Mouse (Mus musculus) kidney, adult 8-10 months (tissue): ENCODE measurements around the gene Nhp2.

Experiments used
- DNase-seq, 2 experiments: peaks; one replicate each; pipeline ENCODE4 v3.0.0; 2022

Gene Nhp2

DNA sequence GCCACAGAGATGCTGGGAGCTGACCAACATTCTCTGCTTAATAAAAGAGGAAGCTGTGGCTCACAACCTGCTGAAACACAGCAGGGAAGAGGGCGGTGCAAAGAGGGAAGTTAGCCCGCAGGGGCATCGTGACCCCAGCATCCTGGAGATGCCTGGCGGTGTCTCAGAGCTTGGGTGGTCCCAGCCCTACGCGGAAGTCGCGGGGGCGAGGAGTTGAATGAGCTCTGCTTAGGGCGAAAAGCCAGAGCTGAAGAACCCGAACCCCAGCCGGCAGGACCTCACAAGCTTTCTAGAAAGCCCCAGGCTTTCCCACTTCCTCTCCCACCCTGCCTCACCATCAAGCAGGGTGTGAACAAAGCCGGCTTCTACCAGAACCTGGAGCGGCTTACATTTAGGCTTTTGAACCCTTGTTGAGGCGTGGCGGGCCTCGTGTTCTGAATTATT lies 18.5 kb downstream of the Nhp2 start:
- DNase-seq: peak in 1 of 2 experiments; percentile 28

DNA sequence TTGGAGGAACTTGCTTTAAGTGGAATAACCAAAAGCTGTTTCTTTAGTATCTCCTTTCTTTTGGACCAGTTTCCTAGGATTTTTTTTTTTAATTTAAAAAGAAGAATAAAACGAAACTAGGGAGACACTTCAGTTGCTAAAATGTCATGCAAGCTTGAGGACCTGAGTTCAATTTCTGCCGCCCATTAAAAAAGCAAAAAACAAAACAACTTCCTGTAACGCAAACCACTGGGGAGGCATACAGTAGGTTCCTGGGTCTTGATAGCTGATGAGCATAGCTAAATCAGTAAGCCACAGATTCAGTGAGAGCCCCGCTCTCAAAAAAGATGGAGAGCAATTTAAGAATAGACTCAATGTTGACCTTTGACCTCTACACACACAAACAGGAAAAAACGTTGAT lies 19.0 kb downstream of the Nhp2 start:
- DNase-seq: no peak

DNA sequence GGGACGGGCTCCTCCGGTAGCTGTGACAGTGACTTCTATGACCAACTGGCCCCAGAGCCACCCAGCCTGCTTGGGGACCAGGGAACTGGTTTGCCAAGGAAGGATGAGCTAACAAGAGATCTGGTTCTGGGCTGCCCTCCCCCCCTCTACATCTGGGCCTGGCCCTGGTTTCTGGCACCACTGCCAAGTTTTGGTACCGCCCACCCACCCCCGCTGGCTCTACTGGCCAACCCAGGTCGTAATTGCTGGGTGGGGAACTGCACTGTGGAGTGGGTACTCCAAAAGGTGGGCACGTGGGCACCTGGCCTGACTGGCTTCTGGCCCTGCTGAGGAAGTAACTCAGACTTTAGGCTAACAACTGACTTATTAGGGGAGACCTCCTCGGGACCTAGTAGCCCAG lies 21.2 kb downstream of the Nhp2 start:
- DNase-seq: no peak

DNA sequence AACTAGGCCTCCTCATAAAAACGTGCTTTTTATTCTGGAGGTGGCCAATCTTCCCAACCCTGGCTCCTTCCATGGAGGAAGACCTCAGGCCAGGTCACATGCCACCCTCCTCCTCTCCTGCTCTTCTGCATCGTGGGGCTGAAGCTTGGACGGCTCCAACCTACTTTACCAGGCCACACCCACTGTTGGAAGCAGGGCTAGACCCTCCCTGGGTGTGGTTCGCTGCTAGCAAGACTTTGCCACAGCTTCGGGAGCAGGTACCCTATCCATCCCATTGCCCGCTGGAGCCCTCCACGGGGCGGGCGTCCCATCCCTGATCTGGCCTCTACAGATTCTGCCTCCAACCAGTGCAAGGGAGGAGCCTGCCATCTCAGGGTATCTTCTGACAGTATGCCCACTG lies 23.7 kb downstream of the Nhp2 start:
- DNase-seq: no peak

DNA sequence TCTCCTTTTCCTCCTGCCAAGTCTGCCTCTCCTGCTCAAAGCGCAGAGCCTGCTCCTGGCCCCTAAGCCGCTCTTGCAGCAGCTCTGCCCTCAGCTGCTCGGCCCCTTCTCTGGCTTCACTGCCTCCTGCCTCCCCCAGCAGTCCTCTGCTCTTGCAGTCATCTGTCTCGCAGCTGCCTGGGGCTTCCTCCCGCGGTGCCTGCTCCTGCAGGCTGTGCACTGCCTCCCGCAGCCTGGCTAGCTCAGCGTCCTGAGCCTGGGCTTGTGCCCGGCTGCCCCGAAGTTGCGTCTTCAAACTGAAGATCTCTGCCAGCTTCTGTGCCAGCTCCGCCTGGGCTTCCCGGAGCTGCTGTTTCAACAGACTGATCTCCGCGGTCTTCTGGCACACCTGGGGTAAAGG lies 24.2 kb downstream of the Nhp2 start:
- DNase-seq: no peak

DNA sequence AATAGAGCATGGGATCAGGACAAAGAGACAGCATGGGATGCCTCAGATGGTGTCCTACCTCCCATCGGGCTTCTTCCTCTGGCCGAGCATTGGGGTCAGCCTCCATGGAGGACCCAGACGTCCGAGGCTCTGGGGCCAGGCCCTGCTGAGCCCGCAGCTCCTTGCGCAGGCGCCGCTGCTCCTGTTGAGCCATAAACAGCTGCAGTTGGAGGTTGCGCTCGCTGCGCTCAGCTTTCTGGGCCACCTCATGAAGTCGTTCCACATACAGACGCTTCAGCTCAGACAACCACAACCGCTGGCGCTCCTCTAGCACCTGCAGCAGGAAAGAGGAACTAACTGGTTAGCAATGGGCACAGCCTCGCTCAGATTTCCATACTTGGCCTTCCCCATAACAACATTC lies 24.7 kb downstream of the Nhp2 start:
- DNase-seq: no peak

DNA sequence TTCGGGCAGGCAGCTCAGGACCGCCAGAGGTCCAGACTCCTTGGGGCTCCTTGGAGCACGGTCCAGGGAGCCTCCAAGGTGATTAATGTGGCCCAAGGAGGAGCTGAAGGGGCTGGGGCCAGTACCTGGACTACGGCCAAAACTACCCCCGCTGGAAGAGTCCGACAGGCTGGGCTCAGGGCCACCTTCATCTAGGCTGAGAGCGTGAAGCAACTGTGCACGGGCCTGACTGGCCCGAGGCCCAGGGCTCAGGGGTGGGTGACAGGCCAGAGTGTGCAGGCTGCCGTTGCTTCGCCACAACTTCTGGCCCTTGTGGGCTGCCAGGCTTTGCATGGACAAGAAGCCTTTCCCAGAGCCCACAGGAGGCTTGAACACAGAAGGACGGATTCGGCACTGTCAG lies 25.8 kb downstream of the Nhp2 start:
- DNase-seq: no peak

DNA sequence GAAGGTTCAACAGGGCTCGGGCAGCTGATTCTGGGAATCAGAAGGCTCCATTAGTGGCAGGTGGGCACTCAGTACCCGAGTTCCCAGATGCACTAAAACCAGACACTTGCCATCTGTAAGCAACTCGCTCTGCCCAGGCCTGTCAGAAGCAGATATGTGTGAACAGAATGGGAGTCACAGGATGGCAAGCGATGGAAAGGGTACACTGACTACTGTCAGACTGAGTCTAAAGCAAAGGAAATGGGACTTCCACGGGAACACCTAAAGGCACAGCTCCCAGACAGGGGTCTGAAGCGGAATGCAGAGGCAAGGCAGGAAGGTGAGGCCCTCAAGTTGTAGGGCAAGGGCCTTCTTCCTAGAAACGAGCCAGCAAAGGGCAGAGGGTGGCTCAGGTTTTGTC lies 26.7 kb downstream of the Nhp2 start:
- no peak for DNase-seq

DNA sequence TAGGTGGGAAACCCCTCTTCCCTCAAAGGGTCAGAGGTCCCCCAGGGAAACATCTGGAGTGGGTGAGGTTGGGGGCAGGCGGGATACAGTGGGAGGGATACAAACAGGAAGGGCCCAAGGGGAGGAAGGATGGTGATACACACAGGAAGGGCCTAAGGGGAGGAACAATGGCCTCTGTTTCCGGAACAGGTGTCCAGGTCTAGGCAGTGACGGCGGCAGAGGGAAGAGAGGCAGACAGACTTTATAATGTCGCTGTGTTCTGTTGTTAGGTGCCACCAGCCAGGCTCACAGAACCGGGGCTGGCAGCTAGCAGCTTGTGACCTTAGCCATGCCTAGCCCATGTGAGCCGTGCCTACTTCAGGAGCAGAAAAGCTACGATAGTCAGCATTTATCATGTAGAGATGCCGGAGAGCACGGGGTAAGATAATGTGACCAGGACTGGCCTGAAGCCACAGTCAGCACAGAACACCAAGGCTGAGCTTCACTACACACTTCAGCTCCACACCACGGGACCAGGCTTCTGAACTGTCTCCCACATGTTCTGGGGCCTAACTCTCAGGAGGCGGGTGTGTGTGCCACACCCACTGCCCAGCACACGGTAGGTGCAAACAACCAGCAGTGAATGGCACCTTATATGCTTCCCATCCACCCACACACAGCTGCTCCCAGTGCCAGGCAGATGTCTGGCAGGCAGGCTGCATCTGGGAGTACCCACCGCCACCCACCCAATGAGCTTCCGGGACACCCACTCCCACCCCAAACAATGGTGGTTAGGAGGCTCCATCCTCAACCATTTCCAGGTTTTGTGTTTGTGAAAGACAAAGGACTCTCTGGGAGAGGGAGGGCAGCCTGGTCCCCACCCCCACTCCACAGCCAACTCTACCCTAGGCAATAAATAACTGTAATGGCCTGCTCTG lies 27.5 kb downstream of the Nhp2 start:
- DNase-seq: peak; percentile 54 to 61

DNA sequence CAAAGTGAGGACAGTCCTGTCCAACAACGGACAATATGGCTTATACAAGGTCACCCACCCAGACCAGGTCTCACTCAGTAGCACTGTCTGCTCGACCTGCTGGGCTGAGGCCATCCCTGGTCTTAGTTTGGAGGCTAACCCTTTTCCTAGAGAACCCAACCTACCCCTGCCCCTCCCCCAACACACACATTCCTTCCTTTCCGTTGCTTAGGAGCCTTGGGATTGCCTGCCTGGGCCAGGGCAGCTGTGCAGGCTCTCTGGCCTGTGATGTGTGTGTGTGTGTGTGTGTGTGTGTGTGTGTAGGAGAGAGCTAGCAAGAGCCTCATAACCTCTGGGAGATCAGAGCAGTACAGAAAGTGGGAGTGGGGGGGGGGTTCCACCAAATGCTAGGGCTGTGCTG lies 29.0 kb downstream of the Nhp2 start:
- no peak for DNase-seq

DNA sequence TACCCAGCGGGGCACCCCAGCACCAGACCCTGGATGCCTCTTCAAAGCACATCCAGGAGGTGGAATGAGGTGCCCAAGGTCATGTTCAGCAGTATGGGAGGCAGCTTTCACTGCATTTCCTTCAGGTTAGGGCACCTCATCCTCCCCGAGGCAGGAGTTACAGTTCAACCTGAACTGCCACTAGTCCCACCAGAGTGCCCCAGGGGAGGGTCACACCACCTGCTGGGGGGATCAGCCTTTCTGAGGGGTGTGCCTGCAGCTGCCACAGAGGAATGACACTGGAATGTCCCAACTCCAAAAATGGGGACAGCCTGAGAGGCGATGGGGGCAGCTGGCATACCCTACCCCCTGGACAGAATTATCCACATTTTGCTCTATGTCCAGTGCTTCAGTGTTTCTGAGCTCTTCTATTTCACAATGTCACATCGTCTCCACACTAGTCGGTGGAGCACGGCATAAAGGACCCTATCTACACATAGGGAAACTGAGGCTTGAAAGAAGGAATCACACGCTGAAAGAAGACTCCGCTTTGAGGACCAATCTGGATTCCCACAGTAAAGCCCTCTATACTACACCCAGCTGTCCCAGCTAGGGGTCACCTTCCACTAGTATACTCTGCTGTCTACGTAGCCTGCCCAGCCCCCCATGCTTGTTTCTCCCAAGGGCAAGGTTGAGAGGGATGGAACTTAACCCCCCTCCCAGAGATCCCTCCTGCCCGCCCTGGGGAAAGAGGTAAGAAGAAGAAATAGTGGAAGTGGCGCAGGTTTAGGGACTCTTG lies 29.8 kb downstream of the Nhp2 start:
- DNase-seq: no peak

DNA sequence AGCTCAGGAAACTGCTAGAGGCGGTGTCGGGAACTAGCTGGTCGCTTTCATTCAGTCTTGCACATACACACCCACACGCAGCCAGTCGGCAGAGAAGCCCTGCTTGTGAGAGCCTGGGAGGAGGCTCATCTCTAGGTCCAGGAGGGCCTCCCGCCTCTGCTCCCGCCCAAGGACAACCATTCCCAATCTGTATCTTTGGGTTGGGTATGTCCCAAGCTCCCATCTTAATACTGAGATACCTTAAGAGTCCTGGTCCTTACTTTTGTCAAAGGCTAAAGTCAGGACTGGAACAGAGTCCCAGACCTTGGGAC lies 30.3 kb downstream of the Nhp2 start:
- DNase-seq: no peak

DNA sequence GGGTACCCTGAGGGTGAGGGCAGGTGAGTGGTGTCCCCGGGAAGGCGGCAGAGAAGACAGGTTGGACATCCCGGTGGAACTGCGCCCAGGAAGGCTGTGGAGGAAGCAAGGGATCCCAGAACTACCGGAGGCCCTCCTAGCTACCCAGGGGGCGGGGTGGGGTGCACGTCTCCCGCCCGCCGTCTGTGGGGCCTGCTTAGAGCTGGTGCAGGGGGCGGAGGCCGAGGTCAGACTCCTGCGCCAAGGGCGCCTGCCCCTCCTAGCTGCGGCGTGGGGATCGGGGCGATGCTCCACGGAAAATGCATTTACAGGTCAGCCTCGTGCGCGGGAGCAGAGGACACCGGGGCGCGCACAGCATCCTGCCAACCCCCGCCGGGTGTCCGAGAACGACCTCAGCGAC lies 30.7 kb downstream of the Nhp2 start:
- DNase-seq: no peak

DNA sequence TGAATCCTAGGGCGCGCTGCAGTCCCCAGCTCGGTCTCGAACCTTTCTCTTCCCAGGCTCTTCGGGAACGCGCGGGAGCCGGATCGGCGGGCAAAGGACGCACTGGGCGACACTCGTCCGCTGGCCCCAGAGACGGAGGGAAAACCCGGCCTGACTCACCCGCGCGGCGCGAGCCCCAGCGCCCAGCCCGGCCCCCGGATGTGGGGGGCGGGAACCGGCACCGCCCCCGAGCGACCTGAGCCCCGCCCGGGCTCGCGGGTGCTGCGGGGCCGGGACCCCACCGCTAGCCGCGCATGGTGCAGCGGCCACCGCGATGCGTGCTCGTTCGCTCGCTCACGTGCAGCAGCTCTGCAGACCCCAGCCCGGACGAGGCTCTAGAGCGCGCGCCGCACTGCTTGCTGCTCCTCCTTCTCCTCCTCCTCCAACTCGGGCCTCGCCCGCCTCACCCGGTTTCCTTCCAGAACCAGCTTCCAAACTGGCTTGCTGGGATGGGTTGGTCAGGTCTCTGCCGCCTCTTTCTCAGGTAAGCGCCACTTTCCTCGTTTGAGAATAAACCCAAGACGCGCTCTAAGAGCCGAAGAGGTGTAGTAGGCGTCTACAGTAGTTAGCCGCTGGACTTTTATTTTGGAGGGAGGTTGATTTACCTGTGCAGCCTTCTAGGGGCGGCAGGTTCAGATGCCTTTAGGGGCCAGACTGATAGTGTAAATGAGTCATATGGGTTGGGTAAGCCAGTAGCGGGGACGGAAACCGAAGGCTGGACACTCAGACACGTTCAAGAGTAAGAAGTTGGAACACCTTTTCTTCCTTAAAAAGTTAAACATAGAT lies 31.4 kb downstream of the Nhp2 start, which contains the start of the genes N4bp3 and D930048N14Rik:
Gene N4bp3 (minus strand): TSS at position 152 of the 825 bp plus-strand sequence.
Gene D930048N14Rik (plus strand): TSS at position 264 of the 825 bp plus-strand sequence.
- peak; percentile 60 to 76 for DNase-seq

DNA sequence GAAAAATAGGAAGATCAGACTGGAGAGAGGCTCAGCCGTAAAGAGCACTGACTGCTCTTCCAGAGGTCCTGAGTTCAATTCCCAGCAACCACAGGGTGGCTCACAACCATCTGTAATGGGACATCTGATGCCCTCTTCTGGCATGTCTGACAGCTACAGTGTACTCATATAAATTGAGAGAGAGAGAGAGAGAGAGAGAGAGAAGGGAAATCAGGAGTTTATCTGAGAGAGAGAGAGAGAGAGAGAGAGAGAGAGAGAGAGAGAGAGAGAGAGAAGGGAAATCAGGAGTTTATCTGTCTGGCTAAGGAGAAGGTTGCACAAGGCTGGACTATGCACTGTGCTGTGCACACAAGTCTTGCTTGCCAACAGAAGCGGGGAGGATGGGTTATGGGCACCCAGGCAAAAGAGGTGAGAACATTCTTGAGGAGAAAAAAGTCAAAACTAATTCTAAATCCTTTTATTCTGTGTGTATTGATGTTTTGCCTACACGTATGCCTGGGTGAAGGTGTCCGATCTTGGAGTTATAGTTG lies 33.4 kb downstream of the Nhp2 start:
- DNase-seq: peak in 1 of 2 experiments; percentile 65

DNA sequence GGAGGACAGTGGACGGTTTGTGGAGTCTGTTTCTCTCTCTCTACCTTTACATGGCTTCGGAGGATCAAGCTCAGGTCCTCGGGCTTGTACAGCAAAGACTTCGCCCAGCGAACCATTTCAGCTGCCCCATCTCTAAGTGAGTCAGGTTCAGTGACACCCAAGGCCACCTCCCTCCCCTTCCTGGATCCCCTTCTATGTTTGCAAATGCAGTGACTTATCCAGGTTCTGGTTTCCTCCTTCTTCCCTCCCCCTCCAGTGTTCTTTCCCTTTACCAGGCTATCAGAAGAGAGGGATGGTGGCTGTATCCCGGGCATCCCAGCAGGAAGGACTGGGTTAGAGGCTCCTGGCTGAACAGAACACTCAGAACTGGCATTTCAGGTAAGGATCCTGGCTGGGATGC lies 34.2 kb downstream of the Nhp2 start:
- no peak for DNase-seq

DNA sequence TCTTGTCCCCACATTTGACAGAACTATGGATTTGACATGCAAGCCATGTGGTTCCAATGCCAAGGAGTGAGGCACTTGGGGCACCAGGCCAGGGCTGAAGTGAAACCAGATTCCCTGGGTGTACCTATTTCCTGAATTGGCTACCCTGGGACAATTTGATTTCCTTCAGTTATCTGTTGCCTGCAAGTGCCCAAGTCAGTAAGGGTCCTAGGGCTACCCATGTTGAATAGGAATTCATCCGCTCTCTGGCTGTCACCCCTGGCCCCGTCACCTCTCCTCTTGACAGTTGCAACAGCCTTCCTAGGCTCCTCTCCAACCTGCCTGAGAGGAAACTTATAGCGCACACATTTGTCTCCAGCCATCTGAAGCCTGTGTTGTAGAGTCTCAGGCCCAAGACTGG lies 35.4 kb downstream of the Nhp2 start:
- DNase-seq: no peak

DNA sequence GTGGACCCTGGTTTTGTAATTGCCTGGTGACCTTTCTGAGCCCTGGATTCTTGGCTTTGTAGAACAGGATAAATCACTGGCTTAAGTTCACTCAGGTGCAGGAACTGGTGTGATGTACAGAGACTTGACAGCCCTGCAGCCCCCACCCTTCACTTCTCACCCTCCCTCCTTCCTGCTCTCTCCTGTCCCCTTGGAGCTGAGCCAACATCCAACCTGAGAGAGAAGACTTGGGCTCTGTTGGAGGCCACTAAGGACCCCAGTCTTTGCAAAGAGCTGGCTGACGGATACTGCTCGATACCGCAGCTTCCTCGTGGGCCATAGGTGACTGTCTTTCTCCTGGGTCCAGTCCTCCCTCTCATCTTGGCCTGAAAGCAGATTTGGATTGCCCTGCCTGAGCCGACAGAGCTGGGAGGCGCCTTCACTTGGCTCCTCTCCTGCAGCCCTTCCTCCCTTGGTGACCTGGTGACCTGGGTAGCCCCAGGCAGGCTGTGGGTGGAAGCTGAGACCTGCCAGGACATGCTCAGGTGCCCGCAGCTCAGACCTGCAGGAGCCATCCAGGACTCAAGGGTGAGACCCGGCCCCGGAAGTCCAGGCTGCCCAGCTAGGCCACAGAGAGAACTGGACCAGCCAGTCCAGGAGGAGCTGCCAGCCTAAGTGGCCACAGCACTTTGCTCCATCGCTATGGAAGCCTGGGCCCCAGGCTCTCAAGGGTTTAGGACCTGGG lies 37.4 kb downstream of the Nhp2 start:
- DNase-seq: peak; percentile 85 to 92

DNA sequence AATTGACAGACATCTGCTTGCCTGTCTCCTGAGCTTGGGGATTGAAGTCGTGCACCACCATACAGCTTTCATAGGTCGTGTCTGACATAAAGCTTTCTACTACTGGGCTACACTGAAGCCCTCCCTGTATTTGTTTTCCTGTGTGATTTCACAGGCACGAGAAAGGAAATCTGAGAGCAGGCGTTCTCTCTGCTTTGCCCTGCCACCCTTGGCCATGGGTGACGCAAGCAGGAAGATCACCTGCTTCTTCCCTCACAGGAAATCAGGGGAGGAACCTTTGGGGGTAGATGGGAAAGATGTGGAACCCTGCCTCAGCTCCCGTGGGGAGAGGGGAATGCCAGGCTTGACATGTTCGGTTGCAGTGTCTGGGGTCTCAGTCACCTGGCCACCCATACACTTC lies 38.8 kb downstream of the Nhp2 start:
- DNase-seq: no peak

DNA sequence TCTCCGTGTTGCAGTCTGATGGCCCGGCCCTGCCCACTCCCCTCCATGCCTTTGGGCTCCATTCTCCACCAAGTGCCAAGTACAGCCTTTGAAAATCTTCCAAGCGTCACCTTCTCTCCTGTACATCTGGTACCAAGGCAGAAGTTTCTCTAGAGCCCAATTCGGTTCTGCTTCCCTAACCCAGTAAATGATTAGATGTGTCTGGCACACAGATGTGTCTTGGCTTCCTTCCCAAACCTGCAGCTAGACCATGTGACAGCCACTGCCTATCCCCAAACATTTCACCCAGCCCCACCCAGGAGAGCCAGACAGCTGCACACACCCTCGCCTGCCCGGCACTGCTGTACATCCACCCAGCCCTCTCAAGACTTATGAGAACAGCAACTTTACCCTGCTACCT lies 39.2 kb downstream of the Nhp2 start:
- peak; percentile 93 to 96 for DNase-seq

DNA sequence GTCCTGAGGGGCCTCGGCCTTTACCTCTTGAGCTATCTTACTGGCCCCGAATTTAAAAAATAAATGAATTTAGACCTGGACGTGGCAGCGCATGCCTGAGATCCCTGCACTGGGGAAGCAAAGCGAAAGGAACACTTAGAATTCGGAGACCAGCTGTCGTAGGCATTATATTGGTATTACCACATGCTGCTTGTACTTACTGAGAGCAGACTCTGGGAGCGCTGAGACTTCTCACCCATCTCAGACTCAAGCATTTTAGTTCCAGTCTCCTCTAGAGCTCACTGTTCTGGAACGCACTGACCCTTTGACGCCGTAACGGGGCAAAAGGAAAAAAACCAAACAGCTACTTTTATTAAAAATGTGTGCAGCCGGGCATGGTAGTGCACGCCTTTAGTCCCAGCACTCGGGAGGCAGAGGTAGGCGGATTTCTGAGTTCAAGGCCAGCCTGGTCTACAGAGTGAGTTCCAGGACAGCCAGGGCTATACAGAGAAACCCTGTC lies 42.4 kb downstream of the Nhp2 start:
- peak in 1 of 2 experiments; percentile 41 for DNase-seq

DNA sequence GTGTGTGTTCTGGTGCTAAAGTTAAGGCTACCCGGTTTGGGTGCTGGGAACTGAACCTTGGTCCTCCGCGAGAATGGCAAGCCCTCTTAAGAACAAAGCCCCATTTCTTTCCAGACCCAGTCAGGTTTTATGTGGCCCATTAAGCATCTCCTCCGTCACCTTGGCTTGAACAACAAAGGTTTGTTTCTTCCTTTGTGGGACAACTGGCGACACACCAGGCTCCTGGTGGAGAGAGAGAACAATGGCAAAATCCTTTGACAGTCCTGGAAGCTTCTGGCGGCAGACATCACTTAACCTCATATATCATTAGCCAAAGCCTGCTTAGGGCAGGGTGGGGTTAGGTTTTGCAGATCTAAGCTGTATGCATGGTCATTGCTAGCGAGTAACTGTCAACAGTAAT lies 43.1 kb downstream of the Nhp2 start:
- DNase-seq: no peak
